Mouse (Mus musculus) embryonic facial prominence, embryonic 10.5 days (tissue): ENCODE data around the gene Tspan17. TPM values are rescaled to one million over a fixed set of nuclear protein-coding genes. Genes with fewer than 3 reads are reported as not detected.
A peak's percentile ranks its signal among the peaks of the same experiment; 100 is the strongest.

ENCODE experiments used
- DNase-seq: peaks from one replicate; pipeline ENCODE4 v3.0.0-alpha.2; 2017; ENCODE audit warnings: low spot score
- H3K27ac ChIP-seq: fragments of 300-500 bp; sonication (generic); replicated peaks from 2 replicates; pipeline ENCODE4 v1.5.1; 2016; ENCODE audit warnings: mild to moderate bottlenecking
- H3K27me3 ChIP-seq: fragments of 300-500 bp; sonication (generic); replicated peaks from 2 replicates; pipeline ENCODE4 v1.6.1; 2016; ENCODE audit warnings: low read depth, mild to moderate bottlenecking; ENCODE audit not compliant: poor library complexity, severe bottlenecking
- H3K36me3 ChIP-seq: fragments of 300-500 bp; sonication (generic); replicated peaks from 2 replicates; pipeline ENCODE4 v1.6.1; 2016; ENCODE audit warnings: mild to moderate bottlenecking, moderate library complexity
- H3K4me1 ChIP-seq: fragments of 300-500 bp; sonication (generic); 2 replicates; pipeline ENCODE4 v1.6.1; 2016
- H3K4me3 ChIP-seq: fragments of 300-500 bp; sonication (generic); 2 replicates; pipeline ENCODE4 v1.5.1; 2016; ENCODE audit warnings: mild to moderate bottlenecking, moderate library complexity
- H3K9me3 ChIP-seq: fragments of 300-500 bp; sonication (generic); 2 replicates; pipeline ENCODE4 v1.6.1; 2016; ENCODE audit warnings: mild to moderate bottlenecking
- WGBS: fragments of 180-500 bp; shearing (Covaris S2); methylation state at CpG from one replicate; pipeline ENCODE4 v1.1.7; 2016; 5-methylcytosine and 5-hydroxymethylcytosine counted together
- polyA plus RNA-seq: library from polyadenylated mRNA; unstranded; fragments of >200 nt; fragmentation: Nextera tagmentation; extraction: Ambion mirVana; gene quantifications from 2 replicates; pipeline ENCODE4 v1.2.1, GENCODE M21; 2016

Tspan17 gene
- polyA plus RNA-seq, 1 experiment from 2014 or later, result 10.9 TPM

GRCm38 (mm10) chr13:54755201-54755830 is 33.9 kb upstream of the Tspan17 start:
- 24% methylated on average over 9 of the region's 9 CpGs for WGBS

GRCm38 (mm10) chr13:54756156-54756712 is 32.9 kb upstream of the Tspan17 start:
- H3K4me1 ChIP-seq, result peaks cover 36% of the 10 kb centered on the region
- DNase-seq, result no peak
- no peaks in the 10 kb centered on the region for H3K36me3 ChIP-seq
- H3K9me3 ChIP-seq, result no peaks in the 10 kb centered on the region
- WGBS, result 86% methylated on average over 8 of the region's 8 CpGs
- no peak overlapping the region for H3K27ac ChIP-seq
- H3K27me3 ChIP-seq, result peaks cover 76% of the 10 kb centered on the region
- no peak overlapping the region for H3K4me3 ChIP-seq

More at GRCm38 (mm10) chr13:54755201-54755830, 33.9 kb upstream of the Tspan17 start:
- no peak overlapping the region for H3K4me3 ChIP-seq
- no peaks in the 10 kb centered on the region for H3K9me3 ChIP-seq
- H3K27ac ChIP-seq, result no peak overlapping the region
- DNase-seq, result no peak
- peaks cover 76% of the 10 kb centered on the region for H3K27me3 ChIP-seq
- H3K36me3 ChIP-seq, result no peaks in the 10 kb centered on the region
- H3K4me1 ChIP-seq, result peaks cover 31% of the 10 kb centered on the region

- Histone ChIP-seq H3K9me3 (no peaks in the 10 kb centered on the region), H3K36me3 (no peaks in the 10 kb centered on the region), H3K27ac (no peak overlapping the region), H3K27me3 (peaks cover 76% of the 10 kb centered on the region), H3K4me3 (peak overlapping the region; percentile 59), H3K4me1 (peaks cover 36% of the 10 kb centered on the region)
- 47% methylated on average over 10 of the region's 10 CpGs for WGBS
- no peak for DNase-seq
These were observed 31.9 kb upstream of the Tspan17 start for GRCm38 (mm10) chr13:54757093-54757830.

- Histone ChIP-seq H3K4me3 (peak overlapping the region; percentile 59), H3K36me3 (no peaks in the 10 kb centered on the region), H3K27me3 (peaks cover 77% of the 10 kb centered on the region), H3K4me1 (peaks cover 36% of the 10 kb centered on the region), H3K27ac (peak overlapping the region; percentile 73), H3K9me3 (no peaks in the 10 kb centered on the region)
- DNase-seq, result peak; percentile 95
- WGBS, result under 1% methylated on average over 43 of the region's 43 CpGs
These were observed 31.0 kb upstream of the Tspan17 start for GRCm38 (mm10) chr13:54758045-54758755.

- Histone ChIP-seq H3K4me1 (peaks cover 36% of the 10 kb centered on the region), H3K27ac (no peak overlapping the region), H3K4me3 (peak overlapping the region; percentile 59), H3K36me3 (no peaks in the 10 kb centered on the region), H3K9me3 (no peaks in the 10 kb centered on the region), H3K27me3 (peaks cover 84% of the 10 kb centered on the region)
- WGBS, result under 1% methylated on average over 29 of the region's 29 CpGs
- no peak for DNase-seq
These were observed 30.3 kb upstream of the Tspan17 start for GRCm38 (mm10) chr13:54758756-54759470.

- no peaks in the 10 kb centered on the region for H3K36me3 ChIP-seq
- no peak overlapping the region for H3K27ac ChIP-seq
- peaks cover 85% of the 10 kb centered on the region for H3K27me3 ChIP-seq
- WGBS, result 8% methylated on average over 7 of the region's 7 CpGs
- H3K4me3 ChIP-seq, result peak overlapping the region; percentile 59
- peaks cover 36% of the 10 kb centered on the region for H3K4me1 ChIP-seq
- H3K9me3 ChIP-seq, result no peaks in the 10 kb centered on the region
- no peak for DNase-seq
These were observed 29.7 kb upstream of the Tspan17 start for GRCm38 (mm10) chr13:54759496-54759895.

- Histone ChIP-seq H3K27ac (no peak overlapping the region), H3K4me1 (peaks cover 40% of the 10 kb centered on the region), H3K36me3 (no peaks in the 10 kb centered on the region), H3K4me3 (no peak overlapping the region), H3K9me3 (no peaks in the 10 kb centered on the region), H3K27me3 (peaks cover 87% of the 10 kb centered on the region)
- WGBS, result 55% methylated on average over 8 of the region's 8 CpGs
- DNase-seq, result peak; percentile 53
These were observed 28.9 kb upstream of the Tspan17 start for GRCm38 (mm10) chr13:54760164-54760795.

GRCm38 (mm10) chr13:54760906-54761305 is 28.3 kb upstream of the Tspan17 start:
- no peak for DNase-seq
- H3K9me3 ChIP-seq, result no peaks in the 10 kb centered on the region
- no peaks in the 10 kb centered on the region for H3K36me3 ChIP-seq
- no peak overlapping the region for H3K27ac ChIP-seq
- no peak overlapping the region for H3K4me3 ChIP-seq
- peaks cover 87% of the 10 kb centered on the region for H3K27me3 ChIP-seq
- 77% methylated on average over 7 of the region's 7 CpGs for WGBS
- peaks cover 47% of the 10 kb centered on the region for H3K4me1 ChIP-seq

- H3K4me1 ChIP-seq, result peaks cover 22% of the 10 kb centered on the region
- no peaks in the 10 kb centered on the region for H3K36me3 ChIP-seq
- no peak overlapping the region; the same call in 1 of the 2 replicates for H3K27ac ChIP-seq
- H3K4me3 ChIP-seq, result peak overlapping the region; percentile 51
- WGBS, result 5% methylated on average over 44 of the region's 44 CpGs
- no peaks in the 10 kb centered on the region for H3K9me3 ChIP-seq
- DNase-seq, result peak; percentile 20
- peaks cover 73% of the 10 kb centered on the region for H3K27me3 ChIP-seq
These were observed 23.6 kb upstream of the Tspan17 start for GRCm38 (mm10) chr13:54765281-54766191.

- Histone ChIP-seq H3K27me3 (peaks cover 66% of the 10 kb centered on the region), H3K4me3 (peak within 1 kb of the TSS; percentile 51), H3K9me3 (no peaks in the 10 kb centered on the region), H3K27ac (no peak within 1 kb of the TSS; the same call in 1 of the 2 replicates), H3K4me1 (peaks cover 19% of the 10 kb centered on the region), H3K36me3 (no peaks in the 10 kb centered on the region)
- WGBS, result 1% methylated on average over 35 of the region's 35 CpGs
- peak; percentile 79 for DNase-seq
These were observed 22.9 kb upstream of the Tspan17 start, which contains the start of gene Sncb for GRCm38 (mm10) chr13:54766192-54766768. Sncb (minus strand) TSS chr13:54766595.
